Mouse (Mus musculus) embryonic facial prominence, embryonic 12.5 days (tissue): ENCODE results near the gene Lmo2. TPM values are rescaled to one million over a fixed set of nuclear protein-coding genes. Genes with fewer than 3 reads are reported as not detected.

ENCODE experiments used
- ATAC-seq: fragments of 200-750 bp; cut with Nextera tagmentation; 2 replicates; pipeline ENCODE4 v1.8.0; 2017; ENCODE audit not compliant: insufficient number of reproducible peaks, insufficient read depth, low FRiP score, low TSS enrichment
- H3K27ac ChIP-seq: fragments of 300-500 bp; sonication (generic); 2 replicates; pipeline ENCODE4 v1.5.1; 2016; ENCODE audit warnings: mild to moderate bottlenecking
- H3K27me3 ChIP-seq: fragments of 300-500 bp; sonication (generic); 2 replicates; pipeline ENCODE4 v1.6.1; 2016; ENCODE audit warnings: mild to moderate bottlenecking, moderate library complexity
- H3K36me3 ChIP-seq: fragments of 300-500 bp; sonication (generic); 2 replicates; pipeline ENCODE4 v1.6.1; 2016; ENCODE audit warnings: mild to moderate bottlenecking
- H3K4me1 ChIP-seq: fragments of 300-500 bp; sonication (generic); 2 replicates; pipeline ENCODE4 v1.6.1; 2016
- H3K4me2 ChIP-seq: fragments of 300-500 bp; sonication (generic); replicated peaks from 2 replicates; pipeline ENCODE4 v1.6.1; 2016; ENCODE audit warnings: mild to moderate bottlenecking, moderate library complexity
- H3K4me3 ChIP-seq: fragments of 300-500 bp; sonication (generic); 2 replicates; pipeline ENCODE4 v1.5.1; 2016; ENCODE audit warnings: mild to moderate bottlenecking
- H3K9ac ChIP-seq: fragments of 300-500 bp; sonication (generic); 2 replicates; pipeline ENCODE4 v1.6.1; 2016; ENCODE audit warnings: mild to moderate bottlenecking, moderate library complexity
- H3K9me3 ChIP-seq: fragments of 300-500 bp; sonication (generic); 2 replicates; pipeline ENCODE4 v1.6.1; 2016; ENCODE audit warnings: mild to moderate bottlenecking, moderate library complexity
- WGBS: fragments of 180-500 bp; shearing (Covaris S2); methylation state at CpG from one replicate; pipeline ENCODE4 v1.1.7; 2016; 5-methylcytosine and 5-hydroxymethylcytosine counted together
- polyA plus RNA-seq: library from polyadenylated mRNA; unstranded; fragments of >200 nt; fragmentation: Nextera tagmentation; extraction: Ambion mirVana; gene quantifications from 2 replicates; pipeline ENCODE4 v1.2.1, GENCODE M21; 2016

Gene Lmo2
- polyA plus RNA-seq: 17.8 and 19.6 TPM in 2 replicates

DNA sequence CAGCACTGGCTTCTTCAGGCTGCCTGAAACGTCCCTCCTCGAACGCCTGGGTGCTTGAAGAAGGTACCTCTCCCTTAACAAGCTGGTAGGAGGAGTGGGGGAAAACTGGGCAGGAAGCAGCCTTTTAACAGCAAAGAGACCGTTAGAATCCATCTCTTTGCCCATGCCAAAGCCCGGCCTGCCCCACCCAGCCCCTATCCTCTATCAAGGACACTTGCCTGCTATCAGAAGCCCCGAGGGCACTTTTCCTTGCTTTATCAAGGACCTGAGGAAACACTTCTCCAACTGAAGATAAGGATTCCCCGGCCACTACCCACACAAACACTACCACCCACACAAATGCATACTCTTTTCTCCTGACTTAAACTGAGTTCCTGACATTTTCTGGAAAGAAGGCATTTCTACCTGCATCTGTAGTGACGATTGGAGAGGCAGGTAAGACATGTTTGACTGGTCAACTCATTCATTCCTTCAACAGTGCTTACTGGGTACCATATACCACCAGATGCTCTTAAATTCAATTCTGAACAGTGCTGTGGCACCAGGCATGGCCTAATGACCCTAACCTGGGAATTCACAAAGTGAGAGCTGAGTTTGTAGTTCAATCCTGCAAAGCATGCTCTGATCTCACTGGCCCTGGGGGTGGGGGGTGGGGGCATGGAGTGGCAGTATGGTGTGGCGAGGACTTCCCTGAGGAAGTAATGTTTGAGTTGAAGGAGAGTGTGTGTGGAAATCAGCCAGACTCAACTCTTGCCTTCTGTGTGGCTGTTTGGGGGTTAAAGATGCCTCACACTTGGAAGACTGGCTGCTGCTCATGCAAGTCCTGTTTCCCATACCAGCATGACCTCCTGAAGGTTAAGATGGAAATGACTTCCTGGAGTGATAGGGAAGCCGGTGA, at the start of gene Lmo2:
Gene Lmo2 (plus strand): TSS at position 338 of the 898 bp plus-strand sequence.
- Histone ChIP-seq H3K9me3 (no peaks in the 10 kb centered on the region), H3K27ac (no peak within 1 kb of the TSS), H3K36me3 (no peaks in the 10 kb centered on the region), H3K9ac (no peak within 1 kb of the TSS), H3K27me3 (no peaks in the 10 kb centered on the region), H3K4me1 (no peaks in the 10 kb centered on the region), H3K4me3 (no peak within 1 kb of the TSS), H3K4me2 (no peak within 1 kb of the TSS)
- no peak for ATAC-seq
- WGBS: 68% methylated on average over 10 of the region's 10 CpGs

DNA sequence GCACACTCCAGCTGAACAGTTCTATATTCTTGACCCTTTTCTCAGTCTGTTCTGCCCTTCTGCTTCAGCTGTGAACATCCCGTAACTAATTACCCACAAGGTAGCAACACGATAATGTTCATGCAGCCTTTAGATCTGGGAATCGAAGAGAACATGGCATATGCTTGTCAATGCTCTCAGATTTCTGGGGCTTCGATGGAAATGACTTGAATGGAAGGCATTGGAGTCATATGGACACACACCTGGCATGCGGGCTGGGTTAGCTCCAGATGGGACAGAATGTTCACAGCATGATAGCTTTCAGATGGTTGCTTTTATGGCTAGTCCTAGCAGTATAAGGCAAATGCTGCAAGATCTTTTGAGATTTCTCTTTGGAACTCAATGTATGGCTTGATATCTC, 47.2 kb upstream of the Lmo2 start:
- Histone ChIP-seq H3K36me3 (no peaks in the 10 kb centered on the region), H3K27ac (no peak overlapping the region), H3K9ac (no peak overlapping the region), H3K4me3 (no peak overlapping the region), H3K4me2 (no peak overlapping the region), H3K4me1 (peaks cover 9% of the 10 kb centered on the region; the same call in 1 of the 2 replicates), H3K27me3 (no peaks in the 10 kb centered on the region), H3K9me3 (no peaks in the 10 kb centered on the region)
- no peak for ATAC-seq
- WGBS: 84% methylated on average over 5 of the region's 5 CpGs

DNA sequence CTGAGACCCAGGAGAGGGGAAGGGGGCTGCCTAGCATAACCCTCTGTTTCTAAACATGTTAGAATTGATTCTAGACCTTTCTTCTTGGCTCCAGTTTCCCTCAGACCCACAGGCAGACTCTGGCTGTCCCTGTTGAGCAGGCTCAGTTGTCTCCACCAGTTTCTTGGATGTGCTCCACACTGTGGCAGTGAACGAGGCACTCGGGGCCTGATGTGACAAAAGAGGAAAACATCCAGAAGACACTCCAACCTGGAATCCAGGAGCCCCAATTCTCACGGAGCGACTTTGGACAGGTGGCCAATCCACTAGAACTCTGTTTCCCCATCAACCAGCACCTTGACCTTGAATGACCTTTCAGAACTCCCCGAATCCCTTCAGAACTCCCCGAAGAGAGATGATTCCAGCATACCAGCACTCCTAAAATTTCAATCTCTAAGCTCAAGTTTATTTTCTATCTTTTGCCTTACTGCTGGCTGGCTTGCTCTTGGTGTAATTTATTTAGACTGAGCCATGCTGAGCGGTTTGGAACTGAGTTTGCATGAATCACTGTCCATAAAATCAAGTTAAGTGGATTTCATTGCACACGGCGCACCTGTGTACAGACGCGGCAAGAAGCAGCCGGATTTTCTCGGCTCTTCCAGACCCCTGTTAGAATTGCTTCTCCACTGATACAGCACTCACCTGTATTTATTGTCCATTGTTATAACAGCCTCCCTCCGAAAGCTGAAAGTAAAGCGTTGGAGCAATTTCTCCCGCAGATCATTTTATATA, 45.1 kb upstream of the Lmo2 start:
- WGBS: 87% methylated on average over 16 of the region's 16 CpGs
- no peak overlapping the region for H3K9ac ChIP-seq

DNA sequence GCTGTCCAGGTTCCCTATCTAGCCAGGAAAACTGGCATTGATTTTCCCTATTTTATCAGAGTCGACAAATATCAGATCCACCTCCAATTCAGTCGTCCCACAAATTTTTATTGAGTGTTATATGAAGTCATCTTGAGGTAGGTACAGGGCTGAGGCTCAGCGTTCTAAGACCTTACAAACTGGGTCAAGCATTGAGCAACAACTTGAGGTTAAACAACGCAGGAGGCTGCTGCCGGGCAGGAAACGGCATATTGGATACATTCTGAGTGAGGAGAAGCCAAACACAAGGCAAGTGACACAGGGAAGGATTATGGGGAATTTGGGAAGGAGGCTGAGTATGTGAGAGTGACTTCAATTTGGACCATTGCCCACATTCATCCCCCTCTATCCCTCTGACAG, 44.5 kb upstream of the Lmo2 start:
- no peak for ATAC-seq
- H3K9ac ChIP-seq: no peak overlapping the region
- 82% methylated on average over 6 of the region's 6 CpGs for WGBS
- H3K4me3 ChIP-seq: no peak overlapping the region
- no peak overlapping the region for H3K27ac ChIP-seq
- no peaks in the 10 kb centered on the region for H3K36me3 ChIP-seq
- no peaks in the 10 kb centered on the region for H3K27me3 ChIP-seq
- no peaks in the 10 kb centered on the region for H3K4me1 ChIP-seq
- no peaks in the 10 kb centered on the region for H3K9me3 ChIP-seq
- H3K4me2 ChIP-seq: no peak overlapping the region

More for the DNA sequence above, 45.1 kb upstream of the Lmo2 start:
- no peak overlapping the region for H3K27ac ChIP-seq
- H3K27me3 ChIP-seq: no peaks in the 10 kb centered on the region
- no peaks in the 10 kb centered on the region for H3K36me3 ChIP-seq
- no peaks in the 10 kb centered on the region for H3K4me1 ChIP-seq
- no peak overlapping the region for H3K4me2 ChIP-seq
- no peaks in the 10 kb centered on the region for H3K9me3 ChIP-seq
- no peak overlapping the region for H3K4me3 ChIP-seq
- ATAC-seq: no peak

DNA sequence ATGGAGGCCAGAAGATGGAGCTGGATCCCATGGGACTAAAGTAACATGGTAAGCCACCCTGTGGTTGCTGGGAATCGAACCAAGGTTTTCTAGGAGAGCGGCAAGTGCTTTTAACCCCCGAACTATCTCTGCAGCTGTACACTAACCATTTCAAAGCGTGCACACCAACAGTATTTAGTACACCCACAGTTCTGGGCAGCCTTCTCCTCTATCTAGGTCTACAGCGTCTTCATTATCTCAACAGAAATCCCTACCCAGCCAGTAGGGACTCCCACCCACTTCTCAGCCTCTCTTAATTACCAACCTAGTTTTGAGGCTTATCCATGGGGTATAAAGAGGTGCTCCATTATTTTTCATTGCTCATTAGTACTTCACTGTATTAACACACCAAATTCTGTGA, 41.7 kb upstream of the Lmo2 start:
- H3K4me1 ChIP-seq: no peaks in the 10 kb centered on the region
- ATAC-seq: no peak
- H3K9me3 ChIP-seq: no peaks in the 10 kb centered on the region
- H3K9ac ChIP-seq: no peak overlapping the region
- no peak overlapping the region for H3K27ac ChIP-seq
- H3K36me3 ChIP-seq: no peaks in the 10 kb centered on the region
- H3K4me2 ChIP-seq: no peak overlapping the region
- H3K27me3 ChIP-seq: no peaks in the 10 kb centered on the region
- H3K4me3 ChIP-seq: no peak overlapping the region
- WGBS: 92% methylated on average over 5 of the region's 5 CpGs

DNA sequence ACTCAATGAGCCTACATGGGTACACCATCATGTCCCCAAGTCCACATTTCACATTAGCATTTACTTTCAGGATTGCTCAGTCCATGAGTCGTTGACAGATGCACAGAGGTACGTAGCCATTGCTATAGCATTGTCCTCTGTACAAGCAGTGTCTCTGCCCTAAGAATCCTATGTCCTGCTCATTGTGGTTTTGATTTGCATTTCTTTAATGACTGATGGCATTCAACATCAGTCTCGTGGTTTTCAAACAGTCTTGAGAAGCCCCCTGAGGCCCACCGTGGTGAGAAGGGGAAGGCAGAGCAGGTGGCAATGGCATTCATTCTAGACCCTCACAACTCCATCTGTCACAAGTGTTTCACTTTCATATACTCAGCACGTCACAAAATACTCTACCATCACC, 40.4 kb upstream of the Lmo2 start:
- no peak overlapping the region for H3K27ac ChIP-seq
- no peaks in the 10 kb centered on the region for H3K27me3 ChIP-seq
- H3K36me3 ChIP-seq: no peaks in the 10 kb centered on the region
- no peak overlapping the region for H3K9ac ChIP-seq
- no peaks in the 10 kb centered on the region for H3K9me3 ChIP-seq
- H3K4me3 ChIP-seq: no peak overlapping the region
- no peak for ATAC-seq
- H3K4me2 ChIP-seq: no peak overlapping the region
- 85% methylated on average over 5 of the region's 5 CpGs for WGBS
- no peaks in the 10 kb centered on the region for H3K4me1 ChIP-seq

DNA sequence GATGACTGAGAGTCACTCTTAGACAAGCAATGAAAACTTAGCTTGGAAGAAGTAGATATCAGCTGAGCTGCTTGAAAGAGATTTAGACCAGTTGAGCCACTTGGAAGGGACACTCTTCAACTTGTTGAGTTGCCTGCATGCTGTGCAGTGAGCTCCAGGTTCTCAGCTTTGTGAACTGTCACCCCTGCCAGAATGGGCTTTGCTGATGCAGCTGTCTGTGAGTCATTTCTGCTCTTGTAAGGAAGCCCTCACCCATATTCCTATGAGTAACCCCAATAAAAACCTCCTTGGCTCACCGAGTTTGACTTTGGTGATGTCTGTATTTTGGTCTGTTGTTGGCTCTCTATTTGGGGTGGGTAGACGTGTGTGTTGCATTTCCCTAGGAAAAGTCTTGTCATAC, 39.4 kb upstream of the Lmo2 start:
- WGBS: 85% methylated on average over 2 of the region's 2 CpGs
- no peak for ATAC-seq

DNA sequence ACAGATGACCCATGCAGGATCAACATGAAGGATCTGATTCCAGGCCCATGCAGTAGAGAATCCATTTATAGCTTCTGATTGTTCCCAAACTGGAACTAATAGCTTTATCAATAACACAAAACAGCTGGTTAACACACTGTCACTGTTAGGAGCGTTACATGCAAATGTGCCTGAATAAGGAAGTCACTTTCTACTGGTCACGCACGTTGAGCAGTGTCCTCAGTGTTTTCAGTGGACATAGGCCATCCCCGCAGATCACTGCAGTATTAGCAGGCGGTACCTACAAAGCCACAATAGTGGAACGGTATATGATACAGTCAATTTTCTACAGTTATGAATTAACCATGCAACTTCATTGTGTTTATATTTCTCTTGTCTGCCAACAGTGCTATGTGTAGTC, 38.3 kb upstream of the Lmo2 start:
- Histone ChIP-seq H3K4me1 (no peaks in the 10 kb centered on the region), H3K4me2 (no peak overlapping the region), H3K9ac (no peak overlapping the region), H3K36me3 (no peaks in the 10 kb centered on the region), H3K27me3 (no peaks in the 10 kb centered on the region), H3K27ac (no peak overlapping the region), H3K9me3 (no peaks in the 10 kb centered on the region), H3K4me3 (no peak overlapping the region)
- ATAC-seq: no peak
- 86% methylated on average over 6 of the region's 6 CpGs for WGBS

More for the DNA sequence above, 39.4 kb upstream of the Lmo2 start:
- Histone ChIP-seq H3K9me3 (no peaks in the 10 kb centered on the region), H3K4me2 (no peak overlapping the region), H3K4me1 (no peaks in the 10 kb centered on the region), H3K9ac (no peak overlapping the region), H3K27ac (no peak overlapping the region), H3K4me3 (no peak overlapping the region), H3K27me3 (no peaks in the 10 kb centered on the region), H3K36me3 (no peaks in the 10 kb centered on the region)

DNA sequence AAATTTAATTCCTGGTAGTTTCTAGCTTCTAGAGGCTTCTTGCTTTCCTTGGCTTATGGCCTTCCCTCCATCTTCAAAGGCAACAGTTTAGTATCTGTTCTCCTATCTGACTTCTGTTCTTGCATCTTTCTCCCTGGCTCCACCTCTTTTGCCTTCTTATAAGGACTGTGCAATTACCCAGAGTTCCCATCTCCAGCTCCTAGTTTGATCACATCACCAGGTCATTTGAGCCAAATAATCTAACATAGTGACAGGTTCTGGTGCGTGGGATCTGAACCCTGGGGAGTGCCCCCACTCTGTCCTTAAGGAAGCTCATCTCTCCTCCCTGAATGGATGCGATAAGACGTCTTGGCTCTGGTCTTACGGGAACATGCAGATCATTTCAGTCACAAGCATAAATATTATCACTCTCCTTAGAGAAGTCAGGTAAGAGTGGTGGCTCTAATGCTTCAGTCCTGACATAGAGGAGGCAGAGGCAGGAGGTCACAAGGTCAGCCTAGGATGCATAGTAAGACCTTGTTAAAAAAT, 31.1 kb upstream of the Lmo2 start:
- 89% methylated on average over 4 of the region's 4 CpGs for WGBS
- Histone ChIP-seq H3K36me3 (no peaks in the 10 kb centered on the region), H3K4me3 (no peak overlapping the region), H3K27me3 (no peaks in the 10 kb centered on the region), H3K4me2 (no peak overlapping the region), H3K4me1 (0 out of 2 replicates have a peak, but pooled peaks cover 3% of the 10 kb centered on the region), H3K9me3 (no peaks in the 10 kb centered on the region), H3K9ac (no peak overlapping the region), H3K27ac (no peak overlapping the region)
- ATAC-seq: no peak

DNA sequence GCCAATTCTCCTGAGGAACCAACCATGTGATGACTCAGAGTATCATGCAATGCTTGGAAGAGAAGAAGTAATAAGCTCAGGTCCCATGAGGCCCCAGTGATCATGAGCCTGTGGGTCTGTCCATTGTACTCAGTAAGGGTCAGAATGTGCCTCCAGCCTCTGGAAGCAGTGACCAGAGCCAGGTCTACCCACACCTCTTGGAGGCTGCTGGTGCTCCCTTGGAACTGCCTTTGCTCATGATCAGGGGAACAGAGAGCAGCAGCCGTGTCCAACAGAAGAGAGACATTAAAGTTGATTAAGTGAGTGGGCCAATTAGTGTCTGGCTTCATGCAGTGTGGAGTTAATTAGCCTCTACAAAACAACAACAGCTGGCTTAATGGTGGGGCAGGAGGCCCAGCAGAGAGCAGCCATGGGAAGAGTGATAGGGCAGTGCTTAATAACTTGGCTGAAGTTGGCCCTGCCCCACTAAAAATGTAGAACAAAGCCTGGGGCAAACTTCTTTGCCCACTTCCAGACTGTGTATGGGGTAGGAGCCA, 30.1 kb upstream of the Lmo2 start:
- no peak for ATAC-seq

DNA sequence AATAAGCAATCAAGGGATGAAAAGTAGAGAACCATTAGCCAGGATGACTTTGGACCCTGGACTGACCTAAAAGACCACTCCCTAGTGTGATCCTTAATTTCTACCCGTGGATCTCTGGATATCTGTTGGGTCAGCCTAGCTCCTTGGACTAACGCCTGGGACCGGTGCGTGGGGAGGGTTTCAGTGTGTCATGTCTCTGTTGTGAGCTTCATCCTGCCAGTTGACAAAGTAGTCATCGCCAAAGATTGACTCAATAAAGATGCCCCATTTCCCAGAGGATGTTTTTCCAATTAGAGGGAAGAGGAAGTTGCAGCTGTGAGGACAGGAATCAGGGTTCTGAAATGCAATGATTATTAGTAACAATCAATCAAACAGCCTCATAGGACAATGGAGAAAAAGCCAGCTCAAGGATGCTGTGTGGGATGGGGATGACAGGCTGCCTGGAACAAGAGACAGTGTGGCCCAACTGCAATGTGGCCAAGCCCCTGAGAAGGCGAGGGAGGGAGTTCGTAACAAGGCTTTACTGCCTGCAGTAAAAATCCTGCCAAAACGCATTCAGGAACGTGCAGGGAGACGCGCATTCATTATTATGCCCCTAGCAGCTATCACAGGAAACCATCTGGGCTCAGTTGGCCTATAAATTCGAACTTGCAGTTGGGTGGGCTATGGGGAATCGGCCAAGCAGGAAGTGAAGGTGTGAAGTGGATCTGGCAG, 27.3 kb upstream of the Lmo2 start:
- no peaks in the 10 kb centered on the region for H3K27me3 ChIP-seq
- no peaks in the 10 kb centered on the region for H3K9me3 ChIP-seq
- no peak overlapping the region for H3K27ac ChIP-seq
- WGBS: 61% methylated on average over 13 of the region's 13 CpGs
- H3K4me1 ChIP-seq: 0 out of 2 replicates have a peak, but pooled peaks cover 3% of the 10 kb centered on the region
- no peak overlapping the region for H3K4me2 ChIP-seq
- ATAC-seq: no peak
- H3K9ac ChIP-seq: no peak overlapping the region
- H3K36me3 ChIP-seq: no peaks in the 10 kb centered on the region
- H3K4me3 ChIP-seq: no peak overlapping the region

More for the DNA sequence above, 30.1 kb upstream of the Lmo2 start:
- no peak overlapping the region for H3K4me3 ChIP-seq
- WGBS: 25% methylated on average over 1 of the region's 1 CpGs
- H3K9me3 ChIP-seq: no peaks in the 10 kb centered on the region
- H3K27ac ChIP-seq: no peak overlapping the region
- 0 out of 2 replicates have a peak, but pooled peaks cover 3% of the 10 kb centered on the region for H3K4me1 ChIP-seq
- H3K4me2 ChIP-seq: no peak overlapping the region
- H3K36me3 ChIP-seq: no peaks in the 10 kb centered on the region
- H3K27me3 ChIP-seq: no peaks in the 10 kb centered on the region
- no peak overlapping the region for H3K9ac ChIP-seq
